Mouse (Mus musculus) hindbrain, embryonic 15.5 days (tissue): ENCODE measurements around the gene Nat8l. TPM values are rescaled to one million over a fixed set of nuclear protein-coding genes. Genes with fewer than 3 reads are reported as not detected.
"Not testable (repeated sequence)": the region's sequence is repeated elsewhere in the genome, so short reads cannot be mapped to it uniquely, and the experiment has no call there.

Source experiments
- ATAC-seq: fragments of 200-750 bp; cut with Nextera tagmentation; 2 replicates; pipeline ENCODE4 v1.8.0; 2017; ENCODE audit warnings: low read depth, moderate number of reproducible peaks, moderate TSS enrichment; ENCODE audit not compliant: low FRiP score
- H3K27ac ChIP-seq: fragments of 300-500 bp; sonication (generic); replicated peaks from 2 replicates; pipeline ENCODE4 v1.5.1; 2015; ENCODE audit warnings: mild to moderate bottlenecking, inconsistent platforms
- H3K27me3 ChIP-seq: fragments of 300-500 bp; sonication (generic); 2 replicates; pipeline ENCODE4 v1.6.1; 2015; ENCODE audit warnings: control low read depth, inconsistent platforms
- H3K36me3 ChIP-seq: fragments of 300-500 bp; sonication (generic); 2 replicates; pipeline ENCODE4 v1.6.1; 2015; ENCODE audit warnings: control low read depth, inconsistent platforms
- H3K4me1 ChIP-seq: fragments of 300-500 bp; sonication (generic); replicated peaks from 2 replicates; pipeline ENCODE4 v1.6.1; 2015; ENCODE audit warnings: control low read depth, inconsistent platforms
- H3K4me2 ChIP-seq: fragments of 300-500 bp; sonication (generic); 2 replicates; pipeline ENCODE4 v1.6.1; 2015; ENCODE audit warnings: moderate library complexity, mild to moderate bottlenecking, inconsistent platforms
- H3K4me3 ChIP-seq: fragments of 300-500 bp; sonication (generic); 2 replicates; pipeline ENCODE4 v1.5.1; 2015; ENCODE audit warnings: mild to moderate bottlenecking, inconsistent platforms
- H3K9ac ChIP-seq: fragments of 300-500 bp; sonication (generic); 2 replicates; pipeline ENCODE4 v1.6.1; 2015; ENCODE audit warnings: inconsistent platforms
- H3K9me3 ChIP-seq: fragments of 300-500 bp; sonication (generic); 2 replicates; pipeline ENCODE4 v1.6.1; 2016; ENCODE audit warnings: control low read depth, inconsistent platforms
- WGBS: fragments of 180-500 bp; shearing (Covaris S2); methylation state at CpG from one replicate; pipeline ENCODE4 v1.1.7; 2015; 5-methylcytosine and 5-hydroxymethylcytosine counted together
- polyA plus RNA-seq: library from polyadenylated mRNA; unstranded; fragments of >200 nt; fragmentation: Nextera tagmentation; extraction: Ambion mirVana; gene quantifications from 2 replicates; pipeline ENCODE4 v1.2.1, GENCODE M21; 2015

Gene Nat8l
- 6.2 TPM in 2 replicates for polyA plus RNA-seq

GRCm38 (mm10) chr5:33995843-33996693, at the start of gene Nat8l:
TSS of gene Nat8l (plus strand) at chr5:33995984.
- Histone ChIP-seq H3K9me3 (no peaks in the 10 kb centered on the region), H3K4me1 (peaks cover 40% of the 10 kb centered on the region), H3K4me2 (peak within 1 kb of the TSS; percentile 85), H3K36me3 (peaks cover 6% of the 10 kb centered on the region; the same call in 1 of the 2 replicates), H3K27ac (peak within 1 kb of the TSS; percentile 99), H3K9ac (peak within 1 kb of the TSS; percentile 83), H3K27me3 (no peaks in the 10 kb centered on the region), H3K4me3 (peak within 1 kb of the TSS; percentile 99)
- ATAC-seq: peak; percentile 92
- under 1% methylated on average over 90 of the region's 90 CpGs for WGBS

- H3K9me3 ChIP-seq, H3K36me3 ChIP-seq, H3K9ac ChIP-seq, H3K4me1 ChIP-seq, H3K27me3 ChIP-seq, H3K27ac ChIP-seq, H3K4me2 ChIP-seq, H3K4me3 ChIP-seq, ATAC-seq: not testable (repeated sequence)
- WGBS: 87% methylated on average over 16 of the region's 16 CpGs
These were observed 48.7 kb upstream of the Nat8l start for GRCm38 (mm10) chr5:33947035-33947434.

GRCm38 (mm10) chr5:33948314-33948713, 47.5 kb upstream of the Nat8l start:
- Histone ChIP-seq H3K27me3 (no peaks in the 10 kb centered on the region), H3K36me3 (peaks cover 10% of the 10 kb centered on the region; the same call in 1 of the 2 replicates), H3K9ac (no peak overlapping the region), H3K4me2 (no peak overlapping the region), H3K9me3 (0 out of 2 replicates have a peak, but pooled peaks cover 6% of the 10 kb centered on the region), H3K4me3 (no peak overlapping the region), H3K4me1 (no peaks in the 10 kb centered on the region), H3K27ac (no peak overlapping the region)
- no peak for ATAC-seq
- 63% methylated on average over 4 of the region's 4 CpGs for WGBS

DNA sequence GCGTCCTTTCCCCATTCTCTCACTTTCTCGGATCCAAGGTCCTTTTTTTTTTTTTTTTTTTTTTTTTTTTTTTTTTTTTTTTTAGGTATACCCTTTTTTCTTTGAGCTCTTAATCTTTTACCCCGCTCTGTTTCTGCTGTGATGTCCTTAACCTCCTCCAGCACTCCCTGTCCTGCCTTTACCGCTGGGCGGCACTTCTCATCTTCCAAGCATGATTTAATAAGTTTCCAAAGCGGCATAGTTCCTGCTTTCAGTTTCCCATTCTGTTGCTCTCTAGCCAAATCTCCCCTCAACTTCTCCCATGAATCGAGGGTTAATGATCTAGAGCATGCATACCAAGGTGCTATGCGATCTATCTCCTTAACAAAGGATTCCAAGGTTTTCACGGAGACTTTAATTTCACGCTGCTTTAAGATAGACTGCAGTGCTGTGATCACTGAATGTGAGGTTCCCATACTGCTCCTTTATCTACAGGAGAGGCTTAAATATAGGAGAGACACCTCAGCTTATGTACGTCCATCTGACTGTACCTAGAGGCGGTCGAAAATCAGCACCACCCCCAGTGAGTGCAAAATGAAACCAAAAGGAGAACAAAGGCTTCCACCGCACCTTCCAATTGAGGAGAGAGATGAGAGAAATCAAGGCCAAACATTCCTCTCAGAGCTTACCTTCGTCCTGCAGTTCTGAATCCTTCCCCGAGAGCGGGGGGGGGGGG, 42.2 kb upstream of the Nat8l start:
- Histone ChIP-seq H3K9me3 (no peaks in the 10 kb centered on the region), H3K9ac (no peak overlapping the region), H3K4me3 (peak overlapping the region; percentile 28), H3K27ac (no peak overlapping the region), H3K27me3 (no peaks in the 10 kb centered on the region), H3K4me2 (peak overlapping the region; percentile 40), H3K4me1 (no peaks in the 10 kb centered on the region), H3K36me3 (no peaks in the 10 kb centered on the region)
- WGBS: 85% methylated on average over 17 of the region's 17 CpGs
- no peak for ATAC-seq

- peak overlapping the region; percentile 28 for H3K4me3 ChIP-seq
- no peaks in the 10 kb centered on the region for H3K36me3 ChIP-seq
- H3K9ac ChIP-seq: no peak overlapping the region
- no peak overlapping the region for H3K27ac ChIP-seq
- 26% methylated on average over 10 of the region's 10 CpGs for WGBS
- H3K27me3 ChIP-seq: no peaks in the 10 kb centered on the region
- H3K9me3 ChIP-seq: no peaks in the 10 kb centered on the region
- ATAC-seq: peak; percentile 83
- no peaks in the 10 kb centered on the region for H3K4me1 ChIP-seq
- peak overlapping the region; percentile 40 for H3K4me2 ChIP-seq
These were observed 41.4 kb upstream of the Nat8l start for GRCm38 (mm10) chr5:33954354-33954753.

DNA sequence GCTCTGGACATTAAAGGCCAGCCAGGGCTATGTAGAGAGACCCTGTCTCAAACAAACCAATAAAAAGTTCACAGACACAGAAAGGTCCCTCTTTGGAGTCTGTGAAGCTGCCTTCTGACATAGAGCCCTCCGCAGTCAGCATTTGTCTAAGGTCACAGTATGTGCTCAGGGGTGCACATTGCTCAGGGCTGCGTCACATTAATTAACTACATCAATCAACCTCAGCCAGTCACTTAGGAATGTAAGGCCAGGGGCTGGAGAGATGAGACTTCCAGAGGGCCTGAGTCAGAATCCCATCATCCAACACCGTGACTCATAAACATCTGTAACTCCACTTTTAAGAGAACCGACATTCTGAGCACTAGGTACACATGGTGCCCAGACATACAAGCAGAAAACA, 39.9 kb upstream of the Nat8l start:
- no peak for ATAC-seq
- no peaks in the 10 kb centered on the region for H3K27me3 ChIP-seq
- no peak overlapping the region for H3K4me3 ChIP-seq
- WGBS: 81% methylated on average over 4 of the region's 4 CpGs
- no peaks in the 10 kb centered on the region for H3K36me3 ChIP-seq
- no peak overlapping the region for H3K27ac ChIP-seq
- no peaks in the 10 kb centered on the region for H3K4me1 ChIP-seq
- no peak overlapping the region for H3K9ac ChIP-seq
- no peak overlapping the region for H3K4me2 ChIP-seq
- no peaks in the 10 kb centered on the region for H3K9me3 ChIP-seq

GRCm38 (mm10) chr5:33959382-33959781, 36.4 kb upstream of the Nat8l start:
- no peak overlapping the region for H3K9ac ChIP-seq
- H3K4me3 ChIP-seq: no peak overlapping the region
- H3K27ac ChIP-seq: no peak overlapping the region
- H3K36me3 ChIP-seq: no peaks in the 10 kb centered on the region
- H3K9me3 ChIP-seq: no peaks in the 10 kb centered on the region
- H3K4me1 ChIP-seq: no peaks in the 10 kb centered on the region
- no peaks in the 10 kb centered on the region for H3K27me3 ChIP-seq
- H3K4me2 ChIP-seq: no peak overlapping the region
- 80% methylated on average over 4 of the region's 4 CpGs for WGBS
- no peak for ATAC-seq

DNA sequence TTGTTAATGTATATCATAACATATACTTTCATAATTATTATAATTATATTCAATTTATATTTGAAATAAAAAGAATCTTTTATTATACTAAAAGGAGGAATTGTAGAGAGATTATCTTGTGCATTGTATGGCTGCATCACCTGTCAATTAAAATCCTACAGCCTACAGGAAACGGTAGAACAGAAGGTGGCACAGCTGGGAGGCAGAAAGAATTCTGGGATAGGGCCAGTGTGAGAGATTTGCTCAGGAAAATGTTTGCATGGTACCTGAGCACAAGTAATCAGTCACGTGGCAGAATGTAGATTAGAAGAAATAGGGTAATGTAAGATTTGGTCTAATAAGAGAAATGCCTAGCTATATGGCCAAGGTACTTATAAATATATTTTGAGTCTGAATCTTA, 21.0 kb upstream of the Nat8l start:
- WGBS: 49% methylated on average over 2 of the region's 2 CpGs
- Histone ChIP-seq H3K36me3 (no peaks in the 10 kb centered on the region), H3K9ac (no peak overlapping the region), H3K4me3 (no peak overlapping the region), H3K9me3 (no peaks in the 10 kb centered on the region), H3K4me1 (no peaks in the 10 kb centered on the region), H3K27me3 (no peaks in the 10 kb centered on the region), H3K4me2 (no peak overlapping the region), H3K27ac (no peak overlapping the region)
- no peak for ATAC-seq

GRCm38 (mm10) chr5:33976267-33976666, 19.5 kb upstream of the Nat8l start:
- Histone ChIP-seq H3K27me3 (no peaks in the 10 kb centered on the region), H3K4me2 (no peak overlapping the region), H3K4me3 (no peak overlapping the region), H3K36me3 (no peaks in the 10 kb centered on the region), H3K9ac (no peak overlapping the region), H3K9me3 (no peaks in the 10 kb centered on the region), H3K27ac (no peak overlapping the region), H3K4me1 (no peaks in the 10 kb centered on the region)
- ATAC-seq: no peak
- WGBS: 56% methylated on average over 3 of the region's 3 CpGs

- peaks cover 36% of the 10 kb centered on the region for H3K4me1 ChIP-seq
- WGBS: 3% methylated on average over 25 of the region's 26 CpGs
- peak; percentile 65 for ATAC-seq
- peak overlapping the region; percentile 86 for H3K4me2 ChIP-seq
- H3K27ac ChIP-seq: peak overlapping the region; percentile 97
- H3K9me3 ChIP-seq: no peaks in the 10 kb centered on the region
- peaks cover 16% of the 10 kb centered on the region; the same call in 1 of the 2 replicates for H3K36me3 ChIP-seq
- H3K27me3 ChIP-seq: no peaks in the 10 kb centered on the region
- H3K9ac ChIP-seq: peak overlapping the region; percentile 69
- H3K4me3 ChIP-seq: peak overlapping the region; percentile 59
These were observed 13.0 kb upstream of the Nat8l start for GRCm38 (mm10) chr5:33982731-33983259.

- no peaks in the 10 kb centered on the region for H3K27me3 ChIP-seq
- peak; percentile 91 for ATAC-seq
- peak within 1 kb of the TSS; percentile 97 for H3K27ac ChIP-seq
- peaks cover 16% of the 10 kb centered on the region; the same call in 1 of the 2 replicates for H3K36me3 ChIP-seq
- H3K9me3 ChIP-seq: no peaks in the 10 kb centered on the region
- peak within 1 kb of the TSS; percentile 86 for H3K4me2 ChIP-seq
- peak within 1 kb of the TSS; percentile 69 for H3K9ac ChIP-seq
- WGBS: under 1% methylated on average over 86 of the region's 88 CpGs
- H3K4me1 ChIP-seq: peaks cover 36% of the 10 kb centered on the region
- H3K4me3 ChIP-seq: peak within 1 kb of the TSS; percentile 59
These were observed 12.3 kb upstream of the Nat8l start, which contains the start of gene Gm1673 for GRCm38 (mm10) chr5:33983309-33984121. TSS of gene Gm1673 (plus strand) at chr5:33983433.
